Mouse (Mus musculus) spleen, adult 2 months (tissue): ENCODE results near the gene Hacd2. TPM values are rescaled to one million over a fixed set of nuclear protein-coding genes. Genes with fewer than 3 reads are reported as not detected.

Experiments
- DNase-seq, 2 experiments: peaks; one replicate each; pipeline versions ENCODE4 v3.0.0 to v3.0.0-alpha.2; 2012 to 2021; ENCODE audit warnings: low spot score in 2 of 2, low read depth in 1 of 2
- H3K27ac ChIP-seq: fragments of 200-500 bp; 2 replicates; pipeline ENCODE4 v1.5.1; 2012; ENCODE audit warnings: low read length, inconsistent platforms; ENCODE audit not compliant: insufficient read depth
- H3K27me3 ChIP-seq: fragments of 200-500 bp; 2 replicates; pipeline ENCODE4 v1.6.1; 2012; ENCODE audit warnings: mild to moderate bottlenecking, moderate library complexity, low read length, inconsistent platforms; ENCODE audit not compliant: control insufficient read depth, insufficient read depth
- H3K36me3 ChIP-seq: fragments of 200-500 bp; 2 replicates; pipeline ENCODE4 v1.6.1; 2012; ENCODE audit warnings: mild to moderate bottlenecking, low read length, inconsistent platforms; ENCODE audit not compliant: control insufficient read depth, insufficient read depth
- H3K4me1 ChIP-seq: fragments of 200-500 bp; 2 replicates; pipeline ENCODE4 v1.6.1; 2011; ENCODE audit warnings: inconsistent platforms; ENCODE audit not compliant: control insufficient read depth, insufficient read depth, insufficient read length
- H3K4me3 ChIP-seq: fragments of 200-500 bp; 2 replicates; pipeline ENCODE4 v1.5.1; 2011; ENCODE audit warnings: mild to moderate bottlenecking, inconsistent platforms; ENCODE audit not compliant: insufficient read depth, insufficient read length; ENCODE audit errors: extremely low read depth
- CTCF ChIP-seq: fragments of 200-500 bp; IDR thresholded peaks from 2 replicates; pipeline ENCODE4 v1.5.1; 2011; ENCODE audit warnings: mild to moderate bottlenecking, inconsistent platforms; ENCODE audit not compliant: insufficient read depth, insufficient read length, insufficient replicate concordance; ENCODE audit errors: extremely low read depth
- POLR2A ChIP-seq: fragments of 200-500 bp; IDR thresholded peaks from 2 replicates; pipeline ENCODE4 v1.6.1; 2011; ENCODE audit warnings: low read depth, low read length, inconsistent platforms
- WGBS: fragments of 180-500 bp; shearing (Covaris S2); methylation state at CpG from one replicate; pipeline ENCODE4 v1.1.7; 2018; 5-methylcytosine and 5-hydroxymethylcytosine counted together
- polyA plus RNA-seq: library from polyadenylated mRNA; depleted of rRNA; stranded (reverse); fragments of >200 nt; gene quantifications from 2 replicates; pipeline ENCODE4 v1.2.3, GENCODE M21; 2012

Gene Hacd2
- polyA plus RNA-seq, 1 experiment: 13.9 TPM

DNA sequence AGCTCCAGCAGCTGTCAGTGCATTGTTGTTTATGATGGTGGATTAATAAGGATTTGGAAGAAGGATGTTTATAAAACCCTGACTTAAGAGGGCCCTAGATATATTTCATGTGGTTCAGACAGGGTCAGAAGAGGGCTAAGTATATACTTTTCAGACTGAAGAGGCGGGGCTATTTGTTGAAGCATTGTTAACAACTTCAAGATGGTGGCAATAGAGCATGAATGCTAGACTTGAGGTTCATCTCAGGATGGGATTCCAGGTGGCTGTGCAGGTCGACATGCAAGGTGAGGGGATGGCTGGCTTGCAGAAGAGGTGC is 37.2 kb upstream of the Hacd2 start:
- Histone ChIP-seq H3K27ac (no peak overlapping the region), H3K27me3 (no peaks in the 10 kb centered on the region), H3K4me1 (no peaks in the 10 kb centered on the region), H3K36me3 (no peaks in the 10 kb centered on the region), H3K4me3 (no peak overlapping the region)
- WGBS: 89% methylated on average over 2 of the region's 2 CpGs
- no peak for DNase-seq
- TF ChIP-seq POLR2A (no peak), CTCF (no peak)

DNA sequence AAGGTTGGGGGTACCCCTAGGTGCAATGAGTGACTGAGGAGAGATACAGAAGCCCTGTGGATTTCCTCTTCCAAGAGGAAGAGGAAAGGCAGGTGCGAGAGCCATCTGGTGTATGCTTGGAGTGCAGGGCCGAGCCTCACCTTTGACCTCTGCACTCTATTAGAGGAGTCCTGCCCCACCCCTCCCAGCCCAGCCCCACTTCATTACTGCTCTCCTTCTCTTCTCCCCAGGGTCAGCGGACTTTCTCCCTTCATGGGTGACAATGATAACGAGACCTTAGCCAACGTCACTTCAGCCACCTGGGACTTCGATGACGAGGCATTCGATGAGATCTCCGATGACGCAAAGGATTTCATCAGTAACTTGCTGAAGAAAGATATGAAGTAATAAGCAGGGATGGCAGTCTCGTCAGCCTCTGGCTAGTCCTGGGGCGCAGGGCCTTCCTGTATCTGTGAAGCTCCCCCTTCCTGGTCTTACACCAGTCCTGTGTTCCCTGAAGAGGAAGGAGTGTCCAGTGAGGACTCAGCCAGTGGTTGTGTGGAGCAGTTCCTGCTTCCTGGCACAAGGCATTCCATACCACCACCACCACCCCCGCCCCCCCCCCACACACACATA is 35.9 kb upstream of the Hacd2 start:
- no peak for TF ChIP-seq CTCF
- TF ChIP-seq POLR2A: no peak
- WGBS: 92% methylated on average over 13 of the region's 13 CpGs
- Histone ChIP-seq H3K36me3 (no peaks in the 10 kb centered on the region), H3K27me3 (no peaks in the 10 kb centered on the region), H3K27ac (no peak overlapping the region), H3K4me1 (no peaks in the 10 kb centered on the region), H3K4me3 (no peak overlapping the region)
- no peak for DNase-seq

- no peak for DNase-seq
- Histone ChIP-seq H3K27ac (no peak overlapping the region), H3K27me3 (no peaks in the 10 kb centered on the region), H3K36me3 (no peaks in the 10 kb centered on the region), H3K4me3 (no peak overlapping the region), H3K4me1 (no peaks in the 10 kb centered on the region)
- WGBS: 82% methylated on average over 3 of the region's 3 CpGs
- TF ChIP-seq CTCF: no peak
These were observed 30.9 kb upstream of the Hacd2 start for GRCm38 (mm10) chr16:34991365-34991764.

GRCm38 (mm10) chr16:34992854-34993253 is 29.4 kb upstream of the Hacd2 start:
- Histone ChIP-seq H3K4me1 (peaks cover 4% of the 10 kb centered on the region; the same call in 1 of the 2 replicates), H3K27me3 (no peaks in the 10 kb centered on the region), H3K36me3 (no peaks in the 10 kb centered on the region), H3K27ac (no peak overlapping the region), H3K4me3 (no peak overlapping the region)
- 90% methylated on average over 5 of the region's 5 CpGs for WGBS
- no peak for TF ChIP-seq CTCF
- no peak for TF ChIP-seq POLR2A
- DNase-seq: no peak

GRCm38 (mm10) chr16:34993694-34994330 is 28.4 kb upstream of the Hacd2 start:
- Histone ChIP-seq H3K36me3 (no peaks in the 10 kb centered on the region), H3K27ac (no peak overlapping the region), H3K4me3 (no peak overlapping the region), H3K27me3 (no peaks in the 10 kb centered on the region), H3K4me1 (peaks cover 4% of the 10 kb centered on the region; the same call in 1 of the 2 replicates)
- 88% methylated on average over 10 of the region's 10 CpGs for WGBS
- no peak for DNase-seq
- TF ChIP-seq CTCF: no peak
- TF ChIP-seq POLR2A: no peak

DNA sequence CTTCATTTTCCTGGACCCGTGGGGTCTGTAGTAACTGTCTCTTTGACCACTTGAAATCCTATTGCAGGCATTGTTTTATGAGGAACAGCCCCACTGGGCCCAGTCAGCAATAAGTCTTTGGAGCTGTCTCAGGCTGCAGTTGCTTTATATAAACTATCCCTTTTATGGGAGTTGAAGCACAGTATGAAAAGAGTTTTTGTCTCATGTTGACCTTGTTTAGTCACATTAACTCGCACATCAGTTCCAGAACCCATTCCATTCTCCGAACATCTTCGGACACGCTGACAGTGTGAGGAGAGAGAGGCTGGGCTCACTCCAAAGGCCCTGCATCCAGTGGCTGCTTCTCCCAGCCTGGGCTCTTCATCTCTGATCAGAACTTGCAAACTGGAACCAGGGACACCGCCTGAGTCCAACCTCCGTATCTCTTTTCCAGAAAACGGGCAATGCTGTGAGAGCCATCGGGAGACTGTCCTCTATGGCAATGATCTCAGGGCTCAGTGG is 27.5 kb upstream of the Hacd2 start:
- H3K27ac ChIP-seq: no peak overlapping the region
- WGBS: 93% methylated on average over 9 of the region's 9 CpGs
- no peaks in the 10 kb centered on the region for H3K27me3 ChIP-seq
- peaks cover 4% of the 10 kb centered on the region; the same call in 1 of the 2 replicates for H3K4me1 ChIP-seq
- DNase-seq: no peak
- no peaks in the 10 kb centered on the region for H3K36me3 ChIP-seq
- TF ChIP-seq POLR2A (no peak), CTCF (no peak)
- no peak overlapping the region for H3K4me3 ChIP-seq

DNA sequence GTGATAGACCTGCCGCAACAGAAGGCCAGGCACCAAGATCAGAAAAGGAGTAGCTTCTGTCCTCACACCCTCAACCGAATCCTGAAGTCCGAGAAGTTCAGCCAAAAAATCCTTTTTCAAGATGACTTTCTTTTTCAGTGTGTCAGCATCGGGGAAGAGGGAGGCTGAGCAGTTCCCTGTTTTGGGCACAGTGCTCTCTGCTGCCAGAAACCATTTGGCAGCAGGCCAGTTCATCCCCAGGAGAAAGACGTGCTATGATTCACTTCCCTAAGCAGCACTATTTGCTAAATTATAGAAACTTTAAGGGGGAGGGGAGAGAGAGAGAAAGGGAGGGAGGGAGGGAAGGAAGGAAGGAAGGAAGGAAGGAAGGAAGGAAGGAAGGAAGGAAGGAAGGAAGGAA is 26.1 kb upstream of the Hacd2 start:
- 44% methylated on average over 5 of the region's 5 CpGs for WGBS
- Histone ChIP-seq H3K4me1 (peaks cover 4% of the 10 kb centered on the region; the same call in 1 of the 2 replicates), H3K27ac (peak overlapping the region; percentile 1; the same call in 1 of the 2 replicates), H3K36me3 (no peaks in the 10 kb centered on the region), H3K27me3 (no peaks in the 10 kb centered on the region), H3K4me3 (no peak overlapping the region)
- TF ChIP-seq POLR2A: no peak
- TF ChIP-seq CTCF: no peak
- DNase-seq: no peak
